Mouse (Mus musculus) heart, postnatal 0 days (tissue): ENCODE data around the gene Gm20503. TPM values are rescaled to one million over a fixed set of nuclear protein-coding genes. Genes with fewer than 3 reads are reported as not detected.

Source experiments
- ATAC-seq: fragments of 200-750 bp; cut with Nextera tagmentation; 2 replicates; pipeline ENCODE4 v1.8.0; 2017; ENCODE audit warnings: low read depth, moderate number of reproducible peaks, moderate library complexity; ENCODE audit not compliant: insufficient read depth
- DNase-seq: peaks from one replicate; pipeline ENCODE4 v3.0.0-alpha.2; 2016; ENCODE audit warnings: low spot score
- H3K27ac ChIP-seq: fragments of 300-500 bp; sonication (generic); 2 replicates; pipeline ENCODE4 v1.5.1; 2014; ENCODE audit warnings: low read depth, mild to moderate bottlenecking
- H3K27me3 ChIP-seq: fragments of 300-500 bp; sonication (generic); 2 replicates; pipeline ENCODE4 v1.6.1; 2014; ENCODE audit warnings: low read length, mixed read lengths; ENCODE audit not compliant: control insufficient read depth, insufficient read depth
- H3K36me3 ChIP-seq: fragments of 300-500 bp; sonication (generic); replicated peaks from 2 replicates; pipeline ENCODE4 v1.6.1; 2014; ENCODE audit warnings: low read length, mixed read lengths; ENCODE audit not compliant: control insufficient read depth, insufficient read depth
- H3K4me1 ChIP-seq: fragments of 300-500 bp; sonication (generic); 2 replicates; pipeline ENCODE4 v1.6.1; 2014; ENCODE audit warnings: antibody characterized with exemption; ENCODE audit not compliant: control insufficient read depth, insufficient read depth
- H3K4me2 ChIP-seq: fragments of 300-500 bp; sonication (generic); 2 replicates; pipeline ENCODE4 v1.6.1; 2014; ENCODE audit warnings: low read depth, mild to moderate bottlenecking, low read length, moderate library complexity
- H3K4me3 ChIP-seq: fragments of 300-500 bp; sonication (generic); 2 replicates; pipeline ENCODE4 v1.5.1; 2014; ENCODE audit warnings: low read depth, low read length
- H3K9ac ChIP-seq: fragments of 300-500 bp; sonication (generic); replicated peaks from 2 replicates; pipeline ENCODE4 v1.6.1; 2014; ENCODE audit warnings: low read depth, low read length, mixed read lengths
- H3K9me3 ChIP-seq: fragments of 300-500 bp; sonication (generic); replicated peaks from 2 replicates; pipeline ENCODE4 v1.6.1; 2016; ENCODE audit warnings: low read length; ENCODE audit not compliant: control insufficient read depth
- CTCF ChIP-seq: IDR thresholded peaks from 2 replicates; pipeline ENCODE4 v1.5.1; 2016; ENCODE audit warnings: antibody characterized with exemption, control low read depth, low read depth
- EP300 ChIP-seq: IDR thresholded peaks from 2 replicates; pipeline ENCODE4 v1.6.1; 2016; ENCODE audit warnings: antibody characterized with exemption, low read depth
- WGBS: fragments of 180-500 bp; shearing (Covaris S2); extraction: QIAGEN DNeasy Blood & Tissue Kit; methylation state at CpG from one replicate; pipeline ENCODE4 v1.1.7; 2014; 5-methylcytosine and 5-hydroxymethylcytosine counted together
- polyA plus RNA-seq: library from polyadenylated mRNA; unstranded; fragments of >200 nt; fragmentation: Nextera tagmentation; extraction: Ambion mirVana; gene quantifications from 2 replicates; pipeline ENCODE4 v1.2.1, GENCODE M21; 2015
- total RNA-seq: library from RNA; depleted of rRNA; stranded (reverse); fragments of >200 nt; gene quantifications from 2 replicates; pipeline ENCODE4 v1.2.3, GENCODE M21; 2014; ENCODE audit warnings: low replicate concordance

The Gm20503 gene
- total and polyA plus RNA-seq, 2 experiments from 2014 or later: 19.8 TPM; not detected in 1

DNA sequence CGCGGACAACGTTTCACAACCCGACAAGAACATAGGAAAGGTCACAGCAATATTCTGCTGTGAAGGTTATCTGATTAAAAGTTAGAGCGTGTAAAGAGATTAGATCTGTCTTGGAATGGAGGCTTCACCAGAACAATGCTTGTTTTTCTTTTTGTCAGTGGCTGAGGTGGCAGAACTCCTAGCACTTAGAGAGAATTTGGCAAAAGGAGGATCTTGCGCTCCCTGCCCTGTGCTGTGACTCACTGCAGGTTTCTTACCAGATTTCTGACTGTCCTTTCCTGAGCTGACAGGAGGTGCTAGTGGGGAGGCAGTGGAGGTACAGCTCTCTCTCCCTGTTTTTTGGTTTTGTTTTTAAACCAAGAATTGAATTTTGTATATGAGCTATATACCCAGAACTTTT, 4.0 kb downstream of the Gm20503 start:
- TF ChIP-seq EP300: no peak
- TF ChIP-seq CTCF: no peak
- H3K36me3 ChIP-seq: no peaks in the 10 kb centered on the region
- DNase-seq (no peak), ATAC-seq (no peak)
- no peak overlapping the region for H3K9ac ChIP-seq
- no peaks in the 10 kb centered on the region for H3K9me3 ChIP-seq
- H3K27ac ChIP-seq: no peak overlapping the region
- H3K4me3 ChIP-seq: no peak overlapping the region
- H3K27me3 ChIP-seq: no peaks in the 10 kb centered on the region
- 76% methylated on average over 6 of the region's 6 CpGs for WGBS
- no peak overlapping the region for H3K4me2 ChIP-seq
- H3K4me1 ChIP-seq: peaks cover 40% of the 10 kb centered on the region

- no peak for DNase-seq
- H3K27me3 ChIP-seq: no peaks in the 10 kb centered on the region
- H3K4me1 ChIP-seq: peaks cover 40% of the 10 kb centered on the region
- H3K36me3 ChIP-seq: no peaks in the 10 kb centered on the region
- TF ChIP-seq EP300: no peak
- TF ChIP-seq CTCF: no peak
- no peak overlapping the region for H3K4me3 ChIP-seq
- WGBS: 79% methylated on average over 5 of the region's 5 CpGs
- H3K9me3 ChIP-seq: no peaks in the 10 kb centered on the region
- ATAC-seq: no peak
- H3K27ac ChIP-seq: no peak overlapping the region
- H3K4me2 ChIP-seq: no peak overlapping the region
- no peak overlapping the region for H3K9ac ChIP-seq
Measured at GRCm38 (mm10) chr4:59007974-59008373, 5.0 kb downstream of the Gm20503 start.

DNA sequence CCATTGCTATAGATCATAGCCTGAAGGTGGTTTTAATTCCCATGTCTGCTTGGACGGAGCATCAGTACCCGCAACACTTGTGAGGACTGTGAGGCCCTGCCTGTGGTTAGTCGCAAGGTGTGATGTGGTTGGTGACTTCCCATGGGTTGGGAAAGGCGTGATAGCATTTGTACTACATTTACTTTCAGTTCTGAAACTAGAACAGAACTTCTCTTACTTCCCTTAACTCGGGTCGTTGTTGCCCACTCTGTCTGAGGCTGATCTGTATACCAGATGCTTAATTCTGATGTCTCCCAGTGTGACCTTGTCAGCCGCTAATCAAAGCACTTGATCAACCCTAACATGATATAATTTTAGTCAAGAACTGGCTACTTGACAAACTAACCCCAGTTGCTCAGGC, 6.2 kb downstream of the Gm20503 start:
- TF ChIP-seq EP300 (no peak), CTCF (no peak)
- Histone ChIP-seq H3K4me3 (no peak overlapping the region), H3K9ac (no peak overlapping the region; the same call in 1 of the 2 replicates), H3K9me3 (no peaks in the 10 kb centered on the region), H3K4me1 (peaks cover 39% of the 10 kb centered on the region), H3K27me3 (no peaks in the 10 kb centered on the region), H3K4me2 (no peak overlapping the region), H3K36me3 (no peaks in the 10 kb centered on the region), H3K27ac (no peak overlapping the region)
- ATAC-seq: no peak
- no peak for DNase-seq
- 89% methylated on average over 7 of the region's 7 CpGs for WGBS

- H3K4me3 ChIP-seq: no peak overlapping the region
- H3K27ac ChIP-seq: no peak overlapping the region
- 75% methylated on average over 4 of the region's 4 CpGs for WGBS
- no peak overlapping the region; the same call in 1 of the 2 replicates for H3K9ac ChIP-seq
- H3K27me3 ChIP-seq: no peaks in the 10 kb centered on the region
- no peak overlapping the region for H3K4me2 ChIP-seq
- H3K4me1 ChIP-seq: peaks cover 34% of the 10 kb centered on the region
- DNase-seq (no peak), ATAC-seq (no peak)
- TF ChIP-seq EP300 (no peak), CTCF (no peak)
- no peaks in the 10 kb centered on the region for H3K9me3 ChIP-seq
- H3K36me3 ChIP-seq: no peaks in the 10 kb centered on the region
Measured at GRCm38 (mm10) chr4:59009696-59010095, 6.7 kb downstream of the Gm20503 start.

GRCm38 (mm10) chr4:59011446-59011845, 8.4 kb downstream of the Gm20503 start:
- Histone ChIP-seq H3K9me3 (no peaks in the 10 kb centered on the region), H3K4me3 (no peak overlapping the region), H3K4me2 (no peak overlapping the region), H3K4me1 (peaks cover 17% of the 10 kb centered on the region), H3K27me3 (no peaks in the 10 kb centered on the region), H3K9ac (no peak overlapping the region), H3K36me3 (no peaks in the 10 kb centered on the region), H3K27ac (no peak overlapping the region)
- 22% methylated on average over 3 of the region's 3 CpGs for WGBS
- ATAC-seq: no peak
- no peak for DNase-seq
- TF ChIP-seq EP300 (no peak), CTCF (no peak)

DNA sequence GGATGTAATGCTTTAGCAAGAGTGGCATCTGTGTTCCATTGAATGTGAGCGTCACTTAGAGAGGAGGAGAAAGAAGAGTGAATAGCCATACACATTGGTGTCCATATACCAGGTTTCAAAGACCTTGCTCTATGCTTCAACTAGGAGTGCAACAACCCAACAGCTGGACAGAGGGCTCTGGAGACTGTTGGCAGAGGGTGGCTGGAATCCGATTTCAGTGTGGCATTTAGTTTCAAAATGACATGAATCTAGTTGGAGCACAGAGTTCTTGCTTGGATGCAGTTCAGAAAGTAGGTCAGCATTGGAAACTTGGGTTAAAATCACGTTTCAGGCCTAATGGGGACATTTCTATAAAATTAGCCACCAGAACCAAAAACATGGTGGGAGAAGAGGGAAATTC, 12.2 kb downstream of the Gm20503 start:
- Histone ChIP-seq H3K4me3 (no peak overlapping the region), H3K27me3 (no peaks in the 10 kb centered on the region), H3K4me2 (no peak overlapping the region), H3K4me1 (peaks cover 12% of the 10 kb centered on the region), H3K27ac (no peak overlapping the region), H3K36me3 (peaks cover 20% of the 10 kb centered on the region), H3K9ac (no peak overlapping the region), H3K9me3 (no peaks in the 10 kb centered on the region)
- DNase-seq (no peak), ATAC-seq (no peak)
- TF ChIP-seq EP300 (no peak), CTCF (no peak)
- 79% methylated on average over 3 of the region's 3 CpGs for WGBS
